In the genomic region with DNA sequence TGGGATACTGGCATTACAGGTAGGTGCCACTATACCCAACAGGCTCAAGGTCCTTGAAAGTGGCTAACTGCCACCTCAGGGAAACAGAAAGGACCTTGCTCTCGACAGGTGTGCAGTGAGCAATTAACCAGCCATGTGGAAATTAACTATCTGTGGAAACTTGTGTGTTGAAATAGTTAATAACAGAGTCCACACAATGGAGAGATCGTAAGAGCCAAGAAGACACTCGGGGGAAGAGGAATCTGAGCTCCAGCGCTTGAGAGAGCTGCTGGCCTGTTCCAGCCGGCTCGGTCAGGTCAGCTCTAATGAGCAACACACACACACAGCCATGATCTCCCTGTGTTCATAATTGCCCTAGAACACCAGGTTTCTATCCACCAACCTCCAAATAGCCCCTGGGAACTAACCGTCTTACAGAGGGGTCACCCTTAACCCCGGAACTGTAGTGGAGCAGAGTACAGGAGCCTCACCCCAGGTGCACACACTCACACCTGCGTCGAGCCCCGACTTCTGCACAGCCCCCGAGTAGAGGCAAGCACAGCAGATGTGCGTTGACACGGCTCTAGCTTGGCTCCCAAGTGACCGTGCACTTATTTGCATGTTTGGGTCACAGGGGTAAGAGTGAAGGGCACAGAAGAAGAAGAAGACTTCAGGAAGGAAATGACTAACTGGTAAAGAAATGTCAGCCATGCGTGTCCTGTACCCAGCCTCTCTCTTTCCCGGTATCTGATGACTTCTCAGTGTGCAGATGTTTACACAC, we compare ENCODE assay signal across 13 mouse cellular contexts. TPM values are rescaled to one million over a fixed set of nuclear protein-coding genes. Genes with fewer than 3 reads are reported as not detected.
DNase-seq lines count a peak whose midpoint lies in the region; ATAC-seq and TF ChIP-seq lines count a peak whose summit lies in the region.
"Had no signal": no experiment of that assay in that cellular context is flagged by ENCODE, and none has a peak within 500 bp of the region (broad histone marks: within the 10 kb centered on the region; RNA-seq: fewer than 3 reads in every experiment).

No protein-coding gene starts in this region.

- H3K27ac ChIP-seq in kidney, postnatal 0 days = peak overlapping the region; percentile 76
- no peak overlapping the region for H3K27ac ChIP-seq in hindbrain, postnatal 0 days
- H3K27ac ChIP-seq: forebrain, embryonic 12.5 days; hindbrain, embryonic 15.5 days; neural tube, embryonic 15.5 days had no signal

- 33% methylated on average over 17 of the region's 17 CpGs for WGBS in kidney, postnatal 0 days
- 79% methylated on average over 17 of the region's 17 CpGs for WGBS in hindbrain, postnatal 0 days

- no peak for TF ChIP-seq CTCF in kidney, postnatal 0 days (IDR thresholded peaks at IDR 0.05; ENCODE audit: low read depth)
- TF ChIP-seq CTCF in hindbrain, postnatal 0 days (IDR thresholded peaks at IDR 0.05; ENCODE audit: low read depth) = no peak

- H3K36me3 ChIP-seq in kidney, postnatal 0 days (ENCODE audit: insufficient read depth, low read length) = no peaks in the 10 kb centered on the region
- no peaks in the 10 kb centered on the region for H3K36me3 ChIP-seq in hindbrain, postnatal 0 days (ENCODE audit: insufficient read depth, low read length)
- H3K36me3 ChIP-seq: forebrain, embryonic 12.5 days; hindbrain, embryonic 15.5 days; neural tube, embryonic 15.5 days had no signal

- no peaks in the 10 kb centered on the region for H3K9me3 ChIP-seq in kidney, postnatal 0 days (replicated peaks; ENCODE audit: low read length)
- no peaks in the 10 kb centered on the region for H3K9me3 ChIP-seq in hindbrain, postnatal 0 days (ENCODE audit: low read length)
- H3K9me3 ChIP-seq: hindbrain, embryonic 15.5 days; neural tube, embryonic 15.5 days had no signal

- no peak overlapping the region for H3K4me3 ChIP-seq in kidney, postnatal 0 days (replicated peaks; ENCODE audit: low read depth, low read length)
- no peak overlapping the region for H3K4me3 ChIP-seq in hindbrain, postnatal 0 days (ENCODE audit: low read length)
- H3K4me3 ChIP-seq: forebrain, embryonic 12.5 days; hindbrain, embryonic 15.5 days; neural tube, embryonic 15.5 days had no signal

- ATAC-seq in CD4-positive, CD25-positive, alpha-beta regulatory T cell, adult 4 months = peak; percentile 71
- peak; percentile 78; the same call in 1 of the 2 replicates for ATAC-seq in kidney, postnatal 0 days (replicated peaks; ENCODE audit: low FRiP score, low read depth)
- ATAC-seq in hindbrain, postnatal 0 days = no peak

- H3K4me2 ChIP-seq in kidney, postnatal 0 days (ENCODE audit: low read length) = no peak overlapping the region
- no peak overlapping the region for H3K4me2 ChIP-seq in hindbrain, postnatal 0 days (ENCODE audit: low read depth, low read length)
- H3K4me2 ChIP-seq: forebrain, embryonic 12.5 days; hindbrain, embryonic 15.5 days; neural tube, embryonic 15.5 days had no signal

- H3K27me3 ChIP-seq in kidney, postnatal 0 days (ENCODE audit: insufficient read depth, low read length) = no peaks in the 10 kb centered on the region
- H3K27me3 ChIP-seq in hindbrain, postnatal 0 days (ENCODE audit: insufficient read depth, low read length) = no peaks in the 10 kb centered on the region
- H3K27me3 ChIP-seq: forebrain, embryonic 12.5 days; hindbrain, embryonic 15.5 days; neural tube, embryonic 15.5 days had no signal

- 0 out of 2 replicates have a peak overlapping the region, but pooled peaks have one; percentile 1 for H3K9ac ChIP-seq in kidney, postnatal 0 days (ENCODE audit: low read depth, low read length)
- H3K9ac ChIP-seq in hindbrain, postnatal 0 days (replicated peaks; ENCODE audit: low read length) = no peak overlapping the region
- H3K9ac ChIP-seq: forebrain, embryonic 12.5 days; hindbrain, embryonic 15.5 days; neural tube, embryonic 15.5 days had no signal

- H3K4me1 ChIP-seq in kidney, postnatal 0 days (replicated peaks; ENCODE audit: insufficient read depth, low read length) = no peaks in the 10 kb centered on the region
- H3K4me1 ChIP-seq in hindbrain, postnatal 0 days (ENCODE audit: insufficient read depth, low read length) = no peaks in the 10 kb centered on the region
- H3K4me1 ChIP-seq: hindbrain, embryonic 15.5 days; neural tube, embryonic 15.5 days had no signal

- peak; percentile 72 for DNase-seq in 416B (ENCODE audit: low read depth)
- no peak for DNase-seq in kidney, postnatal 0 days (ENCODE audit: low spot score)
- DNase-seq in spleen, postnatal 14 days (ENCODE audit: low spot score in 2 of 2) = peak; percentile 44 to 58
- DNase-seq in urinary bladder, postnatal 36 days (ENCODE audit: low spot score in 2 of 2) = no peak
- no peak for DNase-seq in urinary bladder, postnatal 10 days (ENCODE audit: low spot score)
- DNase-seq in hindbrain, postnatal 0 days (ENCODE audit: low spot score) = no peak
- DNase-seq: adrenal gland, postnatal 25 days; gastrocnemius, postnatal 25 days; lung, postnatal 14 days had no signal

RNA-seq across cellular contexts. Expression of gene Irf8, which starts 11.2 kb away (rescaled TPM):
- 10 to 100 TPM; 12.3 to 22.7 TPM for polyA plus RNA-seq in CD4-positive, CD25-positive, alpha-beta regulatory T cell, adult 4 months (2017; shearing (Covaris generic))
- polyA plus RNA-seq in kidney, postnatal 0 days (2015; fragmentation: Nextera tagmentation; extraction: Ambion mirVana) = 15.7 TPM in 2 replicates
- total RNA-seq in hindbrain, postnatal 0 days (2014; rRNA removed) = 7.7 and 10.2 TPM in 2 replicates
- 5.2 and 6.2 TPM in 2 replicates for polyA plus RNA-seq in hindbrain, postnatal 0 days (2015; fragmentation: Nextera tagmentation; extraction: Ambion mirVana)

RNA-seq across cellular contexts. Expression of gene Emc8, which starts 56.6 kb away (rescaled TPM):
- 10 to 100 TPM; 32.0 to 41.1 TPM for polyA plus RNA-seq in CD4-positive, CD25-positive, alpha-beta regulatory T cell, adult 4 months (2017; shearing (Covaris generic))
- polyA plus RNA-seq in kidney, postnatal 0 days (2015; fragmentation: Nextera tagmentation; extraction: Ambion mirVana) = 210 and 213 TPM in 2 replicates
- 55.3 and 87.9 TPM in 2 replicates for total RNA-seq in hindbrain, postnatal 0 days (2014; rRNA removed)
- polyA plus RNA-seq in hindbrain, postnatal 0 days (2015; fragmentation: Nextera tagmentation; extraction: Ambion mirVana) = 124 and 128 TPM in 2 replicates

RNA-seq across cellular contexts. Expression of gene Cox4i1, which starts 57.0 kb away (rescaled TPM):
- 1,000 to 10,000 TPM; 1,023 to 1,039 TPM for polyA plus RNA-seq in CD4-positive, CD25-positive, alpha-beta regulatory T cell, adult 4 months (2017; shearing (Covaris generic))
- polyA plus RNA-seq in kidney, postnatal 0 days (2015; fragmentation: Nextera tagmentation; extraction: Ambion mirVana) = 2,057 and 2,086 TPM in 2 replicates
- total RNA-seq in hindbrain, postnatal 0 days (2014; rRNA removed) = 545 and 609 TPM in 2 replicates
- 1,628 and 1,662 TPM in 2 replicates for polyA plus RNA-seq in hindbrain, postnatal 0 days (2015; fragmentation: Nextera tagmentation; extraction: Ambion mirVana)

RNA-seq across cellular contexts. Expression of gene Gm27021, which starts 57.1 kb away (rescaled TPM):
- polyA plus RNA-seq in CD4-positive, CD25-positive, alpha-beta regulatory T cell, adult 4 months (2017; shearing (Covaris generic)) = not detected
- 3.2 and 4.0 TPM in 2 replicates for polyA plus RNA-seq in kidney, postnatal 0 days (2015; fragmentation: Nextera tagmentation; extraction: Ambion mirVana)
- 3.1 and 7.0 TPM in 2 replicates for total RNA-seq in hindbrain, postnatal 0 days (2014; rRNA removed)
- 10.2 and 10.9 TPM in 2 replicates for polyA plus RNA-seq in hindbrain, postnatal 0 days (2015; fragmentation: Nextera tagmentation; extraction: Ambion mirVana)
- total RNA-seq: adrenal gland, postnatal 25 days; gastrocnemius, postnatal 25 days had no signal

Comparison
In these comparisons a context has a peak if more than half of its experiments do, and no peak if none do; other contexts are left out.
1. DNase-seq: peak in 416B (single experiment) and spleen, postnatal 14 days (2 of 2); none in kidney, postnatal 0 days (single experiment), urinary bladder, postnatal 36 days (0 of 2), urinary bladder, postnatal 10 days (single experiment) and hindbrain, postnatal 0 days (single experiment).